Comparison of ENCODE assay signal across 15 mouse cellular contexts in genomic region chr14:73048937-73049336, GRCm38 (mm10). TPM values are rescaled to one million over a fixed set of nuclear protein-coding genes. Genes with fewer than 3 reads are reported as not detected.
A peak's percentile ranks its signal among the peaks of the same experiment; 100 is the strongest.
DNase-seq lines count a peak whose midpoint lies in the region; ATAC-seq lines count a peak whose summit lies in the region.
"Had no signal": no experiment of that assay in that cellular context is flagged by ENCODE, and none has a peak within 500 bp of the region (broad histone marks: within the 10 kb centered on the region; RNA-seq: fewer than 3 reads in every experiment).

Gene Cysltr2 (minus strand): TSS chr14:73049114.

- DNase-seq in kidney, adult 11 months = peak; percentile 11
- DNase-seq in kidney, postnatal 10 days = no peak
- DNase-seq in A20 (ENCODE audit: low read depth, low spot score) = peak; percentile 85
- no peak for DNase-seq in adipocyte (ENCODE audit: low spot score)
- DNase-seq in hindbrain, embryonic 11.5 days (ENCODE audit: low spot score) = no peak
- DNase-seq in Muller cell, postnatal 12 days (ENCODE audit: inconsistent ontology term) = no peak
- DNase-seq: adrenal gland, adult 8-10 months; heart, adult 2 months; layer of hippocampus, postnatal 36 days; right cerebral cortex, postnatal 25 days had no signal

- no peak within 1 kb of the TSS for H3K4me2 ChIP-seq in hindbrain, embryonic 11.5 days (replicated peaks; ENCODE audit: low read depth, low read length)
- H3K4me2 ChIP-seq: midbrain, embryonic 13.5 days had no signal

- 63% methylated on average over 6 of the region's 6 CpGs for WGBS in hindbrain, embryonic 11.5 days

- no peak within 1 kb of the TSS for H3K27ac ChIP-seq in hindbrain, embryonic 11.5 days (ENCODE audit: low read depth, low read length)
- H3K27ac ChIP-seq: heart, adult 2 months; midbrain, embryonic 13.5 days had no signal

- no peaks in the 10 kb centered on the region for H3K4me1 ChIP-seq in hindbrain, embryonic 11.5 days (replicated peaks; ENCODE audit: control insufficient read depth, insufficient read depth, low read length)

- H3K9me3 ChIP-seq in hindbrain, embryonic 11.5 days (ENCODE audit: control insufficient read depth, low read length) = no peaks in the 10 kb centered on the region
- H3K9me3 ChIP-seq: midbrain, embryonic 13.5 days had no signal

- no peak within 1 kb of the TSS for H3K4me3 ChIP-seq in hindbrain, embryonic 11.5 days (ENCODE audit: low read depth, low read length)
- H3K4me3 ChIP-seq: heart, adult 2 months; midbrain, embryonic 13.5 days had no signal

- no peaks in the 10 kb centered on the region for H3K27me3 ChIP-seq in hindbrain, embryonic 11.5 days (ENCODE audit: control insufficient read depth, insufficient read depth, low read length)
- H3K27me3 ChIP-seq: midbrain, embryonic 13.5 days had no signal

- no peaks in the 10 kb centered on the region for H3K36me3 ChIP-seq in hindbrain, embryonic 11.5 days (ENCODE audit: control insufficient read depth, insufficient read depth, low read length)
- H3K36me3 ChIP-seq: midbrain, embryonic 13.5 days had no signal

- peak; percentile 83 for ATAC-seq in common myeloid progenitor, adult 5-6 weeks (replicated peaks; ENCODE audit: low read depth, poor library complexity, severe bottlenecking)
- ATAC-seq in megakaryocyte-erythroid progenitor cell, adult 5-6 weeks (replicated peaks; ENCODE audit: low FRiP score, low TSS enrichment, poor library complexity, severe bottlenecking) = peak; percentile 94
- ATAC-seq in hindbrain, embryonic 11.5 days (ENCODE audit: low FRiP score) = no peak
- ATAC-seq: intestine, postnatal 0 days; midbrain, embryonic 13.5 days had no signal

- no peak within 1 kb of the TSS for H3K9ac ChIP-seq in hindbrain, embryonic 11.5 days (ENCODE audit: low read depth, low read length)
- H3K9ac ChIP-seq: midbrain, embryonic 13.5 days had no signal

RNA-seq across cellular contexts. Expression of gene Cysltr2, which starts in this region (rescaled TPM):
- total RNA-seq in common myeloid progenitor, adult 5-6 weeks (2017) = 4.3 and 10.6 TPM in 2 replicates
- total RNA-seq in megakaryocyte-erythroid progenitor cell, adult 5-6 weeks (2014; fragmentation: Nextera tagmentation) = 4.1 and 5.6 TPM in 2 replicates
- 5.8 and 8.6 TPM in 2 replicates for total RNA-seq in megakaryocyte-erythroid progenitor cell, adult 5-6 weeks (2017)
- 0.11 TPM in 1 of 2 replicates, not detected in the other for polyA plus RNA-seq in hindbrain, embryonic 11.5 days (2014; fragmentation: Nextera tagmentation; extraction: Ambion mirVana)
- total RNA-seq: heart, postnatal 25 days had no signal
- polyA plus RNA-seq: midbrain, embryonic 13.5 days had no signal

Comparison
In these comparisons a context has a peak if more than half of its experiments do, and no peak if none do; other contexts are left out.
1. DNase-seq: peak in kidney, adult 11 months (single experiment) and A20 (single experiment); none in kidney, postnatal 10 days (single experiment), adipocyte (single experiment), hindbrain, embryonic 11.5 days (single experiment) and Muller cell, postnatal 12 days (single experiment).